ENCODE assay signal across 30 mouse cellular contexts in the genomic region with DNA sequence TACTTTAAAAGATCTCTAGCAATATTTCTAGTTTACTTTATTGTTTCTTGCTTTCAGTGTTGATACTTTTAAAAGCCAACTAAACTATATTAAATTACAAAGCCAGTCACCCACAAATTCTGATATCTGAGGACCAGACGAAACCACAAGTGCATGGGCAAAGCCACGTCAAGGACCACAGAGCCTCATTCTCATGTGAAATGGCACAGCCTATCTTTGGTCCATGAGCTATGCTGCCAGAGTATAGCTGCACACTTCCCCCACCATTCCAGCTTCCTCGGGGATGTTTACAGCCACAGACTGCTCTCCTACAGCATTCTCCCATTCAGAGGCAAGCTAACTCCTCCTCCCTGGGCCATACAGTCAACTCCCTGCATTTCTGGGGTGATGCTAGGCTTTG.
DNase-seq lines count a peak whose midpoint lies in the region; ATAC-seq and TF ChIP-seq lines count a peak whose summit lies in the region.
"Had no signal": no experiment of that assay in that cellular context is flagged by ENCODE, and none has a peak within 500 bp of the region (broad histone marks: within the 10 kb centered on the region; RNA-seq: fewer than 3 reads in every experiment).

No protein-coding gene starts in this region.

- TF ChIP-seq EP300 in MEL (IDR thresholded peaks at IDR 0.05; ENCODE audit: low read depth in 1 of 2, low read length in 2 of 2), result peak in 1 of 2 experiments; percentile 28; a peak in 1 of 4 replicates

- TF ChIP-seq POLR2A in MEL (IDR thresholded peaks at IDR 0.05; ENCODE audit: control insufficient read depth in 1 of 2, insufficient read depth in 1 of 2, low read depth in 1 of 2, low read length in 2 of 2, poor library complexity in 1 of 2), result no peak

- H3K36me3 ChIP-seq in megakaryocyte, embryonic 14.5 days (replicated peaks; ENCODE audit: low read length), result peaks cover 39% of the 10 kb centered on the region
- H3K36me3 ChIP-seq in MEL (ENCODE audit: control insufficient read depth in 1 of 2, insufficient read depth in 2 of 2, low read length in 2 of 2), result peaks cover 0 to 4% of the 10 kb centered on the region in 2 experiments; a peak in 1 of 4 replicates
- H3K36me3 ChIP-seq in intestine, postnatal 0 days (ENCODE audit: control insufficient read depth, insufficient read depth), result no peaks in the 10 kb centered on the region; the same call in 1 of the 2 replicates
- H3K36me3 ChIP-seq in hindbrain, postnatal 0 days (ENCODE audit: insufficient read depth, low read length), result no peaks in the 10 kb centered on the region
- H3K36me3 ChIP-seq: embryonic facial prominence, embryonic 15.5 days; forebrain, embryonic 12.5 days had no signal

- peak overlapping the region; percentile 80 for H3K4me3 ChIP-seq in megakaryocyte, embryonic 14.5 days (replicated peaks)
- H3K4me3 ChIP-seq in MEL (ENCODE audit: control insufficient read depth in 1 of 2, insufficient read depth in 1 of 2, low read depth in 2 of 2, low read length in 2 of 2), result no peak overlapping the region
- no peak overlapping the region for H3K4me3 ChIP-seq in intestine, postnatal 0 days (ENCODE audit: low read depth, low read length)
- H3K4me3 ChIP-seq in hindbrain, postnatal 0 days (ENCODE audit: low read length), result no peak overlapping the region
- H3K4me3 ChIP-seq: embryonic facial prominence, embryonic 13.5 days; embryonic facial prominence, embryonic 15.5 days; erythroblast, embryonic 14.5 days; forebrain, embryonic 10.5 days; forebrain, embryonic 12.5 days had no signal

- H3K79me2 ChIP-seq in MEL (ENCODE audit: control insufficient read depth, insufficient read depth, low read length, poor library complexity), result no peaks in the 10 kb centered on the region

- no peaks in the 10 kb centered on the region for H3K27me3 ChIP-seq in megakaryocyte, embryonic 14.5 days (replicated peaks)
- H3K27me3 ChIP-seq in MEL (ENCODE audit: control insufficient read depth in 1 of 2, insufficient read depth in 2 of 2, low read length in 2 of 2), result no peaks in the 10 kb centered on the region
- no peaks in the 10 kb centered on the region for H3K27me3 ChIP-seq in intestine, postnatal 0 days (replicated peaks; ENCODE audit: control insufficient read depth, insufficient read depth, low read length)
- H3K27me3 ChIP-seq in hindbrain, postnatal 0 days (ENCODE audit: insufficient read depth, low read length), result no peaks in the 10 kb centered on the region
- H3K27me3 ChIP-seq: CH12.LX; embryonic facial prominence, embryonic 13.5 days; embryonic facial prominence, embryonic 15.5 days; forebrain, embryonic 12.5 days; Patski had no signal

- no peak overlapping the region for H3K27ac ChIP-seq in MEL (ENCODE audit: control insufficient read depth, low read depth, low read length)
- no peak overlapping the region for H3K27ac ChIP-seq in intestine, postnatal 0 days (ENCODE audit: low read depth, low read length)
- no peak overlapping the region for H3K27ac ChIP-seq in hindbrain, postnatal 0 days
- H3K27ac ChIP-seq: embryonic facial prominence, embryonic 13.5 days; embryonic facial prominence, embryonic 15.5 days; forebrain, embryonic 10.5 days; forebrain, embryonic 12.5 days had no signal

- ATAC-seq in megakaryocyte, adult 5-6 weeks (ENCODE audit: poor library complexity, severe bottlenecking), result no peak
- peak; percentile 91 for ATAC-seq in common myeloid progenitor, adult 5-6 weeks (replicated peaks; ENCODE audit: low read depth, poor library complexity, severe bottlenecking)
- peak; percentile 84 for ATAC-seq in megakaryocyte-erythroid progenitor cell, adult 5-6 weeks (replicated peaks; ENCODE audit: low FRiP score, low TSS enrichment, poor library complexity, severe bottlenecking)
- ATAC-seq in intestine, postnatal 0 days, result no peak
- no peak for ATAC-seq in hindbrain, postnatal 0 days
- ATAC-seq: activated CD4-positive, CD25-positive, alpha-beta regulatory T cell, adult 4 months; CD4-positive, CD25-positive, alpha-beta regulatory T cell, adult 4 months; forebrain, embryonic 14.5 days; forebrain, embryonic 16.5 days; Patski had no signal

- DNase-seq in MEL (ENCODE audit: low read depth, low spot score), result peak; percentile 16
- no peak for DNase-seq in hindbrain, postnatal 0 days (ENCODE audit: low spot score)
- DNase-seq in natural killer cell, adult 2 months (ENCODE audit: low spot score in 2 of 2), result no peak
- DNase-seq: adrenal gland, adult 8-10 months; adrenal gland, postnatal 14 days; adrenal gland, postnatal 36 days; B cell, adult 2 months; cerebellum, adult 11 months; cerebellum, adult 18-20 months; cerebellum, adult 8-10 months; cerebellum, adult 9-11 months; cerebellum, postnatal 14 days; cerebellum, postnatal 36 days had no signal

- no peaks in the 10 kb centered on the region for H3K9me3 ChIP-seq in megakaryocyte, embryonic 14.5 days
- no peaks in the 10 kb centered on the region for H3K9me3 ChIP-seq in MEL (replicated peaks; ENCODE audit: insufficient read depth, low read length)
- H3K9me3 ChIP-seq in intestine, postnatal 0 days (ENCODE audit: control insufficient read depth), result no peaks in the 10 kb centered on the region
- no peaks in the 10 kb centered on the region for H3K9me3 ChIP-seq in hindbrain, postnatal 0 days (ENCODE audit: low read length)
- H3K9me3 ChIP-seq: embryonic facial prominence, embryonic 13.5 days; embryonic facial prominence, embryonic 15.5 days; forebrain, embryonic 10.5 days; forebrain, embryonic 12.5 days; G1E had no signal

- TF ChIP-seq CTCF in MEL (IDR thresholded peaks at IDR 0.05 in 2 of 3, conservative IDR thresholded peaks at IDR 0.05 in 1 of 3; ENCODE audit: control insufficient read depth in 1 of 3, insufficient read depth in 1 of 3, low read depth in 2 of 3, low read length in 3 of 3, poor library complexity in 1 of 3, severe bottlenecking in 1 of 3), result no peak
- TF ChIP-seq CTCF in intestine, postnatal 0 days (IDR thresholded peaks at IDR 0.05; ENCODE audit: low read depth), result no peak
- TF ChIP-seq CTCF in hindbrain, postnatal 0 days (IDR thresholded peaks at IDR 0.05; ENCODE audit: low read depth), result no peak

- peaks cover 35% of the 10 kb centered on the region for H3K4me1 ChIP-seq in megakaryocyte, embryonic 14.5 days
- no peaks in the 10 kb centered on the region for H3K4me1 ChIP-seq in MEL (ENCODE audit: control insufficient read depth in 1 of 2, insufficient read depth in 2 of 2, low read length in 2 of 2)
- no peaks in the 10 kb centered on the region for H3K4me1 ChIP-seq in intestine, postnatal 0 days (replicated peaks; ENCODE audit: control insufficient read depth, insufficient read depth, low read length)
- no peaks in the 10 kb centered on the region for H3K4me1 ChIP-seq in hindbrain, postnatal 0 days (ENCODE audit: insufficient read depth, low read length)
- H3K4me1 ChIP-seq: embryonic facial prominence, embryonic 15.5 days; forebrain, embryonic 12.5 days had no signal

- no peak for TF ChIP-seq RAD21 in MEL (IDR thresholded peaks at IDR 0.05; ENCODE audit: low read depth, low read length)

- WGBS in intestine, postnatal 0 days, result 85% methylated on average over 3 of the region's 3 CpGs
- WGBS in hindbrain, postnatal 0 days, result 89% methylated on average over 3 of the region's 3 CpGs

- H3K4me2 ChIP-seq in intestine, postnatal 0 days (replicated peaks; ENCODE audit: low read depth), result no peak overlapping the region
- H3K4me2 ChIP-seq in hindbrain, postnatal 0 days (ENCODE audit: low read depth, low read length), result no peak overlapping the region
- H3K4me2 ChIP-seq: embryonic facial prominence, embryonic 13.5 days; embryonic facial prominence, embryonic 15.5 days; forebrain, embryonic 12.5 days had no signal

- no peak overlapping the region for H3K9ac ChIP-seq in MEL (ENCODE audit: control insufficient read depth, low read depth, low read length, poor library complexity, severe bottlenecking)
- no peak overlapping the region for H3K9ac ChIP-seq in intestine, postnatal 0 days (ENCODE audit: low read depth, low read length)
- H3K9ac ChIP-seq in hindbrain, postnatal 0 days (replicated peaks; ENCODE audit: low read length), result no peak overlapping the region
- H3K9ac ChIP-seq: embryonic facial prominence, embryonic 13.5 days; embryonic facial prominence, embryonic 15.5 days; forebrain, embryonic 12.5 days had no signal

TF ChIP-seq in MEL, 35 proteins besides CTCF, POLR2A, EP300 and RAD21:
- TF ChIP-seq ETS1 (IDR thresholded peaks at IDR 0.05; ENCODE audit: low read depth, low read length) (no peak), UBTF (IDR thresholded peaks at IDR 0.05; ENCODE audit: borderline replicate concordance, insufficient read depth, low read depth, low read length) (no peak), GATA1 (IDR thresholded peaks at IDR 0.05; ENCODE audit: low read depth, low read length) (no peak), CHD2 (IDR thresholded peaks at IDR 0.05; ENCODE audit: low read length) (no peak), MYB (IDR thresholded peaks at IDR 0.05; ENCODE audit: low read depth, low read length) (no peak)
TF ChIP-seq in MEL: peak in this region for 0.

Comparison
In these comparisons a context has a peak if more than half of its experiments do, and no peak if none do; other contexts are left out.
1. ATAC-seq: peak in common myeloid progenitor, adult 5-6 weeks (single experiment) and megakaryocyte-erythroid progenitor cell, adult 5-6 weeks (single experiment); none in megakaryocyte, adult 5-6 weeks (single experiment), intestine, postnatal 0 days (single experiment) and hindbrain, postnatal 0 days (single experiment).